Mouse (Mus musculus) activated CD4-positive, CD25-positive, alpha-beta regulatory T cell, adult 4 months (primary cell): ENCODE measurements around the gene Pou2f3. TPM values are rescaled to one million over a fixed set of nuclear protein-coding genes. Genes with fewer than 3 reads are reported as not detected.

ENCODE experiments used
- ATAC-seq: one replicate; pipeline ENCODE4 v1.8.0; 2017
- polyA plus RNA-seq, 2 experiments: library from polyadenylated mRNA; unstranded; fragments of 100-300 nt; shearing (Covaris generic); gene quantifications; one replicate each; pipeline ENCODE4 v1.2.1; 2017

Pou2f3 gene
- not detected for polyA plus RNA-seq

- ATAC-seq: no peak
Observed at GRCm38 (mm10) chr9:43210190-43210682, at the start of gene Pou2f3. Gene Pou2f3, minus strand, starts transcription at chr9:43210369.

- no peak for ATAC-seq
Observed at GRCm38 (mm10) chr9:43253271-43253681, 43.1 kb upstream of the Pou2f3 start.

- ATAC-seq: no peak
Observed at GRCm38 (mm10) chr9:43252790-43253189, 42.6 kb upstream of the Pou2f3 start.

GRCm38 (mm10) chr9:43251786-43252185, 41.6 kb upstream of the Pou2f3 start:
- ATAC-seq: no peak

- ATAC-seq: no peak
Observed at GRCm38 (mm10) chr9:43246738-43247180, 36.6 kb upstream of the Pou2f3 start.

- no peak for ATAC-seq
Observed at GRCm38 (mm10) chr9:43245801-43246570, 35.8 kb upstream of the Pou2f3 start.

- no peak for ATAC-seq
Observed at GRCm38 (mm10) chr9:43242432-43242831, 32.3 kb upstream of the Pou2f3 start.

GRCm38 (mm10) chr9:43241970-43242369, 31.8 kb upstream of the Pou2f3 start:
- ATAC-seq: no peak

- ATAC-seq: no peak
Observed at GRCm38 (mm10) chr9:43241291-43241690, 31.1 kb upstream of the Pou2f3 start.

- no peak for ATAC-seq
Observed at GRCm38 (mm10) chr9:43240594-43240900, 30.4 kb upstream of the Pou2f3 start.

- ATAC-seq: peak; percentile 28
Observed at GRCm38 (mm10) chr9:43239712-43240593, 29.8 kb upstream of the Pou2f3 start, which contains the start of gene Oaf. Gene Oaf, minus strand, starts transcription at chr9:43239911.

- ATAC-seq: no peak
Observed at GRCm38 (mm10) chr9:43238631-43239545, 28.7 kb upstream of the Pou2f3 start.

GRCm38 (mm10) chr9:43238167-43238566, 28.0 kb upstream of the Pou2f3 start:
- no peak for ATAC-seq

GRCm38 (mm10) chr9:43237111-43237775, 27.1 kb upstream of the Pou2f3 start:
- ATAC-seq: no peak

GRCm38 (mm10) chr9:43236576-43236975, 26.4 kb upstream of the Pou2f3 start:
- ATAC-seq: no peak

- ATAC-seq: no peak
Observed at GRCm38 (mm10) chr9:43236106-43236505, 25.9 kb upstream of the Pou2f3 start.

- no peak for ATAC-seq
Observed at GRCm38 (mm10) chr9:43235336-43235735, 25.2 kb upstream of the Pou2f3 start.

- no peak for ATAC-seq
Observed at GRCm38 (mm10) chr9:43234496-43234895, 24.3 kb upstream of the Pou2f3 start.

- ATAC-seq: no peak
Observed at GRCm38 (mm10) chr9:43233515-43233914, 23.3 kb upstream of the Pou2f3 start.

GRCm38 (mm10) chr9:43233044-43233443, 22.9 kb upstream of the Pou2f3 start:
- ATAC-seq: no peak

GRCm38 (mm10) chr9:43232286-43232685, 22.1 kb upstream of the Pou2f3 start:
- ATAC-seq: no peak

GRCm38 (mm10) chr9:43231805-43232204, 21.6 kb upstream of the Pou2f3 start:
- no peak for ATAC-seq
